Mouse (Mus musculus) heart, embryonic 14.5 days (tissue): ENCODE measurements around the gene Dnlz. TPM values are rescaled to one million over a fixed set of nuclear protein-coding genes. Genes with fewer than 3 reads are reported as not detected.
A peak's percentile ranks its signal among the peaks of the same experiment; 100 is the strongest.
"Not testable (repeated sequence)": the region's sequence is repeated elsewhere in the genome, so short reads cannot be mapped to it uniquely, and the experiment has no call there.

Experiments used
- ATAC-seq: fragments of 200-750 bp; cut with Nextera tagmentation; 2 replicates; pipeline ENCODE4 v1.8.0; 2017; ENCODE audit warnings: low read depth, moderate TSS enrichment; ENCODE audit not compliant: insufficient number of reproducible peaks, insufficient read depth, low FRiP score
- H3K27ac ChIP-seq, 2 experiments: fragments of 200-500 bp in 1 of 2; fragments of 300-500 bp in 1 of 2; sonication (generic) in 1 of 2; replicated peaks in 1 of 2; 2 replicates each; pipeline ENCODE4 v1.5.1; 2012 to 2014; ENCODE audit warnings: low read depth in 2 of 2, low read length in 2 of 2, control low read depth in 1 of 2, mild to moderate bottlenecking in 1 of 2, mixed read lengths in 1 of 2; ENCODE audit not compliant: control insufficient read depth in 1 of 2, insufficient read depth in 1 of 2
- H3K27me3 ChIP-seq: fragments of 300-500 bp; sonication (generic); 2 replicates; pipeline ENCODE4 v1.6.1; 2014; ENCODE audit warnings: mild to moderate bottlenecking, low read length, control low read depth; ENCODE audit not compliant: control insufficient read depth, insufficient read depth
- H3K36me3 ChIP-seq: fragments of 300-500 bp; sonication (generic); 2 replicates; pipeline ENCODE4 v1.6.1; 2014; ENCODE audit warnings: mild to moderate bottlenecking, control low read depth, low read length, mixed read lengths; ENCODE audit not compliant: control insufficient read depth, insufficient read depth
- H3K4me1 ChIP-seq, 2 experiments: fragments of 200-500 bp in 1 of 2; fragments of 300-500 bp in 1 of 2; sonication (generic) in 1 of 2; 2 replicates each; pipeline ENCODE4 v1.6.1; 2012 to 2014; ENCODE audit warnings: low read length in 2 of 2, control low read depth in 1 of 2, mixed read lengths in 1 of 2; ENCODE audit not compliant: control insufficient read depth in 2 of 2, insufficient read depth in 2 of 2
- H3K4me2 ChIP-seq: fragments of 300-500 bp; sonication (generic); 2 replicates; pipeline ENCODE4 v1.6.1; 2014; ENCODE audit warnings: mild to moderate bottlenecking, low read length
- H3K4me3 ChIP-seq, 2 experiments: fragments of 200-500 bp in 1 of 2; fragments of 300-500 bp in 1 of 2; sonication (generic) in 1 of 2; 2 replicates each; pipeline ENCODE4 v1.5.1; 2012 to 2014; ENCODE audit warnings: low read length in 2 of 2, mild to moderate bottlenecking in 2 of 2, control low read depth in 1 of 2, low read depth in 1 of 2, moderate library complexity in 1 of 2; ENCODE audit not compliant: control insufficient read depth in 1 of 2, insufficient read depth in 1 of 2
- H3K9ac ChIP-seq: fragments of 300-500 bp; sonication (generic); 2 replicates; pipeline ENCODE4 v1.6.1; 2014; ENCODE audit warnings: mild to moderate bottlenecking, low read length
- H3K9me3 ChIP-seq: fragments of 300-500 bp; sonication (generic); 2 replicates; pipeline ENCODE4 v1.6.1; 2016; ENCODE audit warnings: low read length, control low read depth; ENCODE audit not compliant: control insufficient read depth
- WGBS: fragments of 180-500 bp; shearing (Covaris S2); extraction: QIAGEN DNeasy Blood & Tissue Kit; methylation state at CpG from one replicate; pipeline ENCODE4 v1.1.7; 2014; 5-methylcytosine and 5-hydroxymethylcytosine counted together
- polyA plus RNA-seq: library from polyadenylated mRNA; unstranded; fragments of >200 nt; fragmentation: Nextera tagmentation; extraction: Ambion mirVana; gene quantifications from 2 replicates; pipeline ENCODE4 v1.2.1, GENCODE M21; 2014

Dnlz gene
- polyA plus RNA-seq, 1 experiment from 2014 or later: 30.8 TPM

DNA sequence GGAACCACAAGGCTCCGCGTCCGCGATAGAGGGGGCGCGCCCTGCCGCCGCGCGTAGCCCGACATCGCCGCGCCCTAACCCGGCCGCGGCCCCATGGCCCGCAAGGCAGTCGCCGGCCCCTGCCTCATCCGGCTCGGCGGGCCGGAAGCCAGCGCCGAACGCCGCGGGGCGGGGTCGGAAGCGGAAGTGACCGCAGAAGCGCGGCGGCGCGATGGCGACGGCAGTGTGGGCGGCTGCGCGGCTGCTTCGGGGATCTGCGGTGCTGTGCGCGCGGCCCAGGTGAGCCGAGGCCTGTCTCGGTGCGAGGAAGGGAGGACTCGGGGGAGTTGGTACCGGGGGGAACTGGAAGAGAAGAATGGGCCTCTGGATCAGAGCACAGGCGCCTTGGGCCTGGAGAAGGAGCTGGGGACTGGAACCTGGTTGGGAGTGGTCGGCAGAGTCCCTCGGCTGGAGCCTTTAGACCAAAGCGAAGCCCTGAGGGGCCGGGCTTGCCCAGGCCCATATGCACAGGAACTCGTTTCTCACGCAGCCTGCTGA, 37.3 kb upstream of the Dnlz start, which contains the start of the genes Entr1 and Pmpca:
Gene Entr1, minus strand, starts transcription at position 163 of the 537 bp plus-strand sequence.
Gene Pmpca, plus strand, starts transcription at position 186 of the 537 bp plus-strand sequence.
- no peaks in the 10 kb centered on the region for H3K27me3 ChIP-seq
- H3K4me1 ChIP-seq: peaks cover 5 to 15% of the 10 kb centered on the region in 2 experiments
- peak within 1 kb of the TSS; percentile 96 for H3K9ac ChIP-seq
- under 1% methylated on average over 53 of the region's 60 CpGs for WGBS
- peak within 1 kb of the TSS; percentile 94 to 97 for H3K4me3 ChIP-seq
- H3K9me3 ChIP-seq: no peaks in the 10 kb centered on the region
- peak within 1 kb of the TSS; percentile 90 for H3K4me2 ChIP-seq
- peak within 1 kb of the TSS; percentile 28 to 70; a peak in 3 of 4 replicates for H3K27ac ChIP-seq
- H3K36me3 ChIP-seq: peaks cover 75% of the 10 kb centered on the region
- ATAC-seq: peak; percentile 79

DNA sequence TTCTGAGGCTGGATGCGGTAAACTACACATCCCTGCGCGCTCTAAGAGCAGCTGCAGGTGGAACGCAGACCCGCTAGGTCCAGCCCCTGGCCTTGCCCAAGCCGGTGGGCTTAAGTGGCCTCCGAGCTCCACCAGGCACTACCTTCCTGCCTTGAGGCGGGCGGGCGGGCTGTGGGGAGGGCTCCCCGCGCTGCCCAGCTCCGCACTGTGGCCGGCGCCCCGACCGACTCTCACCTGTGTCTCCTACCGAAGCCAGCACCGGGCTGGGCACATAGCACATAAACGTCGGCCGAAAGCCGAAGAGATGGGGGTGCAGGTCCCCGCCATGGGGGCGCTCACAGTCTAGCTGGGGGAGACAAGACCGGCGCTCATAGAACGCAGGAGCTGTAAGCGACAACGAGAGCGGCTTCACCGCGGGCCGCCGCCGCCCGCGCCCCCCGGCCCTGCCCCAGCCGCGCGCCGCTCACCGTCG, 36.8 kb upstream of the Dnlz start:
- Histone ChIP-seq H3K4me3 (peak overlapping the region; percentile 94 to 97), H3K4me2 (peak overlapping the region; percentile 90), H3K27ac (peak overlapping the region in 1 of 2 experiments; percentile 70; a peak in 2 of 4 replicates), H3K9ac (peak overlapping the region; percentile 96), H3K27me3 (no peaks in the 10 kb centered on the region), H3K4me1 (peaks cover 5 to 15% of the 10 kb centered on the region in 2 experiments), H3K36me3 (peaks cover 75% of the 10 kb centered on the region), H3K9me3 (no peaks in the 10 kb centered on the region)
- WGBS: under 1% methylated on average over 35 of the region's 45 CpGs
- ATAC-seq: peak; percentile 14; the same call in 1 of the 2 replicates

DNA sequence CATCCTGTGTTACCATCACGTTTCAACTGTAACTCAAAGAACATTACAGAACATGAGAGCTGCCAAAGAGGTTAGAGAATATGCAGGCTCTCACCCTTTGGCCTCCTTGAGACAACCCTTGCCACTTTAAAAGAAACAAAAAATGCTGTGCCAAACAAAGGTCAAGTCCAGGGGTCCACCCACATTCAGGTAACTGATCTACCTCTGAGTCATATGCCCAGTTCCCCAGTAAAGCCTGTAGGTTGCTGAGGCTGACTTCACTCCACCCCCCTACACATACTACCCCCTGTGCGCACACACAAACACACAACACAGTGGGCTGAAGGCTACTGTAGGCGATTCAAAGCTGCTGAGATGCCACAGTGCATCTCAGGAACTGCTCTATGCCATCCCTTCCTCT, 35.8 kb upstream of the Dnlz start:
- no peak for ATAC-seq
- Histone ChIP-seq H3K4me1 (peaks cover 5 to 15% of the 10 kb centered on the region in 2 experiments), H3K36me3 (peaks cover 75% of the 10 kb centered on the region), H3K9ac (peak overlapping the region; percentile 96), H3K27ac (no peak overlapping the region), H3K9me3 (no peaks in the 10 kb centered on the region), H3K27me3 (no peaks in the 10 kb centered on the region), H3K4me3 (no peak overlapping the region), H3K4me2 (peak overlapping the region; percentile 90)
- 80% methylated on average over 3 of the region's 3 CpGs for WGBS

GRCm38 (mm10) chr2:26380871-26381270, 29.0 kb upstream of the Dnlz start:
- Histone ChIP-seq H3K4me3 (peak overlapping the region; percentile 61 to 80), H3K27ac (peak overlapping the region in 1 of 2 experiments; percentile 44; a peak in 2 of 4 replicates), H3K9ac (peak overlapping the region; percentile 82), H3K4me2 (peak overlapping the region; percentile 89), H3K36me3 (peaks cover 69% of the 10 kb centered on the region)
- H3K4me1 ChIP-seq, ATAC-seq, H3K27me3 ChIP-seq, H3K9me3 ChIP-seq: not testable (repeated sequence)
- WGBS: 28% methylated on average over 6 of the region's 6 CpGs

DNA sequence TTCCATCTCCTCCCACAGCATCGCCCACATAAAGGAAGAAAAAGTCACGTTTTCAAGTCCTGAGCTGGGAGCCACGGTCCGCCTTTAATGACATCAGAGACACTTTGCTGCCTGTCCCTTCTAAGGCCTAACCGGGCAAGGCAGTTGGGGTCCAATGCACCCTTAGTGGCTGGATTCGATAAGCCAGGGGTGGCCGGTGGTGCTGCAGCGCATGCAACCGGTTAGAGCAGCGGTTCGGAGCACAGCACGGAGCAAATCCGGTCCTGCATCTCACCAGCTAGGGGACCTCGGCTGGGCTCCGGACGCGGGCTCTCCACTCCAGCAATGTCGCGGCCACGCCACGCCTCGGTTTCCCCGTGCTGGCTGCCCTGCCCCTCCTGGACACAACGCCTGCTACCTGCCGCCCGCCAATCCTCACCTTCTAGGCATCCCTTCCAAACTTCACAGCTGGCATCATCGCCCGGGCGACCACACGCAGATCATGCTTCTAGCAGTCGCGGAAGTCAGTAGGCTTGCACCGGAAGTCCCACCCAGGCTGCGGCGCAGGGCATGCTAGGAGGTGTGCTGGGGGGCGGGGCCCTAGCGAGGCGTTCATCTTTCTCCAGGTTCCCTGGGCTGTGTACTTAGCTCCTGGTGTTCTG, 28.3 kb upstream of the Dnlz start, which contains the start of gene Snapc4:
Gene Snapc4, minus strand, starts transcription at position 523 of the 641 bp plus-strand sequence.
- H3K9ac ChIP-seq: peak within 1 kb of the TSS; percentile 82
- H3K4me3 ChIP-seq: peak within 1 kb of the TSS; percentile 61 to 80
- H3K27ac ChIP-seq: peak within 1 kb of the TSS; percentile 19 to 44; a peak in 2 of 4 replicates
- peak; percentile 90 for ATAC-seq
- no peaks in the 10 kb centered on the region for H3K9me3 ChIP-seq
- peaks cover 0 to 5% of the 10 kb centered on the region in 2 experiments; a peak in 1 of 4 replicates for H3K4me1 ChIP-seq
- H3K4me2 ChIP-seq: peak within 1 kb of the TSS; percentile 89
- no peaks in the 10 kb centered on the region for H3K27me3 ChIP-seq
- H3K36me3 ChIP-seq: peaks cover 69% of the 10 kb centered on the region
- under 1% methylated on average over 38 of the region's 38 CpGs for WGBS

- WGBS: 93% methylated on average over 8 of the region's 8 CpGs
- Histone ChIP-seq H3K4me2 (no peak overlapping the region), H3K36me3 (peaks cover 99% of the 10 kb centered on the region)
Observed at GRCm38 (mm10) chr2:26372396-26372795, 20.5 kb upstream of the Dnlz start.

GRCm38 (mm10) chr2:26368572-26368971, 16.7 kb upstream of the Dnlz start:
- H3K4me3 ChIP-seq: no peak overlapping the region
- no peaks in the 10 kb centered on the region for H3K9me3 ChIP-seq
- 88% methylated on average over 1 of the region's 1 CpGs for WGBS
- no peaks in the 10 kb centered on the region for H3K27me3 ChIP-seq
- H3K27ac ChIP-seq: no peak overlapping the region
- H3K9ac ChIP-seq: no peak overlapping the region
- H3K4me2 ChIP-seq: no peak overlapping the region
- peaks cover 8 to 16% of the 10 kb centered on the region in 2 experiments for H3K4me1 ChIP-seq
- H3K36me3 ChIP-seq: peaks cover 99% of the 10 kb centered on the region
- ATAC-seq: no peak

More at GRCm38 (mm10) chr2:26372396-26372795, 20.5 kb upstream of the Dnlz start:
- ATAC-seq: no peak
- H3K4me1 ChIP-seq: no peaks in the 10 kb centered on the region
- H3K9me3 ChIP-seq: no peaks in the 10 kb centered on the region
- no peak overlapping the region for H3K27ac ChIP-seq
- no peaks in the 10 kb centered on the region for H3K27me3 ChIP-seq
- H3K9ac ChIP-seq: no peak overlapping the region
- H3K4me3 ChIP-seq: no peak overlapping the region
